Mouse (Mus musculus) inflammation-experienced regulatory T-cells, adult 6 months (primary cell): ENCODE measurements around the gene Rnf126. TPM values are rescaled to one million over a fixed set of nuclear protein-coding genes. Genes with fewer than 3 reads are reported as not detected.

ENCODE experiments used
- ATAC-seq: one replicate; pipeline ENCODE4 v1.8.0; 2017
- polyA plus RNA-seq, 3 experiments: library from polyadenylated mRNA; unstranded; fragments of 100-300 nt; shearing (Covaris generic); gene quantifications; one replicate each; pipeline ENCODE4 v1.2.1; 2017

Rnf126 gene
- 1 to 10 TPM; 2.1 to 2.8 (median 2.7) TPM for polyA plus RNA-seq

- ATAC-seq, result peak; percentile 92
Measured at GRCm38 (mm10) chr10:79766508-79767325, at the start of gene Rnf126. Gene Rnf126, minus strand, starts transcription at chr10:79766952.

- no peak for ATAC-seq
Measured at GRCm38 (mm10) chr10:79815671-79816494, 49.1 kb upstream of the Rnf126 start.

- ATAC-seq, result no peak
Measured at GRCm38 (mm10) chr10:79814271-79814842, 47.6 kb upstream of the Rnf126 start.

- ATAC-seq, result no peak
Measured at GRCm38 (mm10) chr10:79811736-79812637, 45.2 kb upstream of the Rnf126 start.

- ATAC-seq, result no peak
Measured at GRCm38 (mm10) chr10:79808728-79809127, 42.0 kb upstream of the Rnf126 start.

- no peak for ATAC-seq
Measured at GRCm38 (mm10) chr10:79807826-79808225, 41.1 kb upstream of the Rnf126 start.

- no peak for ATAC-seq
Measured at GRCm38 (mm10) chr10:79806972-79807371, 40.2 kb upstream of the Rnf126 start.

GRCm38 (mm10) chr10:79806331-79806730 is 39.6 kb upstream of the Rnf126 start:
- ATAC-seq, result no peak

- ATAC-seq, result no peak
Measured at GRCm38 (mm10) chr10:79805636-79806035, 38.9 kb upstream of the Rnf126 start.

- no peak for ATAC-seq
Measured at GRCm38 (mm10) chr10:79803716-79804323, 37.1 kb upstream of the Rnf126 start.

GRCm38 (mm10) chr10:79802331-79802971 is 35.7 kb upstream of the Rnf126 start:
- ATAC-seq, result no peak

- ATAC-seq, result no peak
Measured at GRCm38 (mm10) chr10:79801837-79802236, 35.1 kb upstream of the Rnf126 start.

- no peak for ATAC-seq
Measured at GRCm38 (mm10) chr10:79800508-79800907, 33.8 kb upstream of the Rnf126 start.

- no peak for ATAC-seq
Measured at GRCm38 (mm10) chr10:79798289-79798928, 31.7 kb upstream of the Rnf126 start.

GRCm38 (mm10) chr10:79797326-79797725 is 30.6 kb upstream of the Rnf126 start:
- no peak for ATAC-seq

GRCm38 (mm10) chr10:79795905-79796304 is 29.2 kb upstream of the Rnf126 start:
- no peak for ATAC-seq

GRCm38 (mm10) chr10:79794491-79794931 is 27.8 kb upstream of the Rnf126 start:
- ATAC-seq, result no peak

GRCm38 (mm10) chr10:79793738-79794490 is 27.2 kb upstream of the Rnf126 start:
- no peak for ATAC-seq

GRCm38 (mm10) chr10:79793051-79793737 is 26.4 kb upstream of the Rnf126 start, which contains the start of gene Palm:
Gene Palm, plus strand, starts transcription at chr10:79793572.
- peak; percentile 68 for ATAC-seq
